Mouse (Mus musculus) liver, postnatal 0 days (tissue): ENCODE measurements around the gene Fkbp10.

Experiments used
- CTCF ChIP-seq: sonication (generic); IDR thresholded peaks from 2 replicates; pipeline ENCODE4 v1.5.1; 2016; ENCODE audit warnings: antibody characterized with exemption, low read depth
- EP300 ChIP-seq: IDR thresholded peaks from 2 replicates; pipeline ENCODE4 v1.6.1; 2016; ENCODE audit warnings: antibody characterized with exemption, low read depth, mild to moderate bottlenecking

DNA sequence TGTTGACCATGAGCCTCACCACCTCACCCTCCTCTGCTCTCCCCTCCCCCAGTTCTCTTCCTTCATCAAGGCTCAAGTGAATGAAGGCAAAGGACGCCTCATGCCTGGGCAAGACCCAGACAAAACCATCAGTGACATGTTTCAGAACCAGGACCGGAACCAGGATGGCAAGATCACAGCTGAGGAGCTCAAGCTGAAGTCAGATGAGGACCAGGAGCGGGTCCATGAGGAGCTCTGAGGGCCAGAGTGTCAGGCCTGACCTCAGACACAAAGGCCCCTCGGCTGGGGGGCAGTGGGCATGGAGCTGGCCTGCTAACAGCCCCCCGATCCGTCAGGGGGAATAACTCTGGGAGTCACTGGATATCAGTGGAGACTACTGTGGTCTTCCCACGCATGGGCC, 8.3 kb downstream of the Fkbp10 start:
- TF ChIP-seq CTCF (no peak), EP300 (no peak)
